Mouse (Mus musculus) CH12.LX (cell line): ENCODE results near the gene Them7. TPM values are rescaled to one million over a fixed set of nuclear protein-coding genes. Genes with fewer than 3 reads are reported as not detected.

ENCODE experiments used
- DNase-seq: peaks from one replicate; pipeline ENCODE4 v3.0.0-alpha.2; 2013; ENCODE audit errors: extremely low read depth
- H3K27ac ChIP-seq: 2 replicates; pipeline ENCODE4 v1.5.1; 2012; ENCODE audit warnings: low read depth, mild to moderate bottlenecking, control low read depth, moderate library complexity; ENCODE audit not compliant: insufficient read depth
- H3K27me3 ChIP-seq: replicated peaks from 2 replicates; pipeline ENCODE3; 2012; ENCODE audit warnings: inconsistent platforms
- H3K36me3 ChIP-seq, 2 experiments: replicated peaks in 1 of 2; 2 replicates each; pipeline versions ENCODE3 to v1.6.1; 2012; ENCODE audit warnings: inconsistent platforms in 1 of 2, low read length in 1 of 2, mild to moderate bottlenecking in 1 of 2, mixed read lengths in 1 of 2, moderate library complexity in 1 of 2; ENCODE audit not compliant: control insufficient read depth in 1 of 2, insufficient read depth in 1 of 2
- H3K4me1 ChIP-seq, 2 experiments: 2 replicates each; pipeline ENCODE4 v1.6.1; 2012; ENCODE audit warnings: inconsistent platforms in 1 of 2, moderate library complexity in 1 of 2; ENCODE audit not compliant: insufficient read depth in 2 of 2, control insufficient read depth in 1 of 2
- H3K4me2 ChIP-seq: 2 replicates; pipeline ENCODE4 v1.6.1; 2012; ENCODE audit warnings: low read depth, mild to moderate bottlenecking, control low read depth; ENCODE audit not compliant: poor library complexity, insufficient read depth, severe bottlenecking
- H3K4me3 ChIP-seq, 3 experiments: fragments of 150-350 bp in 1 of 3; sonication (generic) in 1 of 3; replicated peaks in 1 of 3; 2 replicates each; pipeline versions ENCODE3 to v1.5.1; 2011 to 2012; ENCODE audit warnings: low read depth in 2 of 3, low read length in 2 of 3, mild to moderate bottlenecking in 2 of 3, moderate library complexity in 2 of 3, control low read depth in 1 of 3, improper control_type of control experiment in 1 of 3, inconsistent platforms in 1 of 3, mixed read lengths in 1 of 3; ENCODE audit not compliant: poor library complexity in 1 of 3
- H3K79me2 ChIP-seq: replicated peaks from 2 replicates; pipeline ENCODE4 v1.6.1; 2012; ENCODE audit warnings: mild to moderate bottlenecking, moderate library complexity; ENCODE audit not compliant: control insufficient read depth, poor library complexity, insufficient read depth, severe bottlenecking; ENCODE audit errors: extremely low read depth
- H3K9ac ChIP-seq: 2 replicates; pipeline ENCODE4 v1.6.1; 2012; ENCODE audit warnings: low read depth, mild to moderate bottlenecking, control low read depth, moderate library complexity; ENCODE audit not compliant: insufficient read depth
- H3K9me3 ChIP-seq: replicated peaks from 2 replicates; pipeline ENCODE3; 2012; ENCODE audit warnings: low read length, inconsistent platforms, mixed read lengths
- CHD2 ChIP-seq: IDR thresholded peaks from 2 replicates; pipeline ENCODE4 v1.6.1; 2011; ENCODE audit warnings: low read length, improper control_type of control experiment
- CTCF ChIP-seq, 2 experiments: IDR thresholded peaks in 1 of 2; conservative IDR thresholded peaks in 1 of 2; 2 replicates each; pipeline ENCODE4 v1.5.1; 2011 to 2012; ENCODE audit warnings: low read depth in 2 of 2, low read length in 2 of 2, improper control_type of control experiment in 1 of 2, inconsistent platforms in 1 of 2, mild to moderate bottlenecking in 1 of 2, moderate library complexity in 1 of 2
- E2F4 ChIP-seq: IDR thresholded peaks from 2 replicates; pipeline ENCODE4 v1.6.1; 2011; ENCODE audit warnings: low read depth, low read length, improper control_type of control experiment; ENCODE audit not compliant: insufficient replicate concordance
- ELF1 ChIP-seq: IDR thresholded peaks from 2 replicates; pipeline ENCODE4 v1.6.1; 2014; ENCODE audit warnings: low read depth, mild to moderate bottlenecking, inconsistent platforms, low read length, improper control_type of control experiment
- EP300 ChIP-seq: IDR thresholded peaks from 2 replicates; pipeline ENCODE4 v1.6.1; 2011; ENCODE audit warnings: low read length, improper control_type of control experiment
- ETS1 ChIP-seq: conservative IDR thresholded peaks from 2 replicates; pipeline ENCODE4 v1.6.1; 2012; ENCODE audit warnings: low read depth, mild to moderate bottlenecking, inconsistent platforms, low read length, improper control_type of control experiment, moderate library complexity
- HCFC1 ChIP-seq: IDR thresholded peaks from 2 replicates; pipeline ENCODE4 v1.6.1; 2012; ENCODE audit warnings: low read depth, mild to moderate bottlenecking, inconsistent platforms, low read length, improper control_type of control experiment
- JUND ChIP-seq: conservative IDR thresholded peaks from 2 replicates; pipeline ENCODE4 v1.6.1; 2011; ENCODE audit warnings: low read depth, low read length, improper control_type of control experiment
- MAFK ChIP-seq: IDR thresholded peaks from 2 replicates; pipeline ENCODE4 v1.6.1; 2011; ENCODE audit warnings: low read length, improper control_type of control experiment; ENCODE audit not compliant: insufficient replicate concordance
- MAZ ChIP-seq: IDR thresholded peaks from 2 replicates; pipeline ENCODE4 v1.6.1; 2012; ENCODE audit warnings: low read depth, mild to moderate bottlenecking, inconsistent platforms, low read length, improper control_type of control experiment, moderate library complexity
- MEF2A ChIP-seq: IDR thresholded peaks from 2 replicates; pipeline ENCODE4 v1.6.1; 2014; ENCODE audit warnings: low read depth, mild to moderate bottlenecking, inconsistent platforms, low read length, improper control_type of control experiment, borderline replicate concordance
- MXI1 ChIP-seq: IDR thresholded peaks from 2 replicates; pipeline ENCODE4 v1.6.1; 2011; ENCODE audit warnings: mild to moderate bottlenecking, low read depth, low read length, improper control_type of control experiment
- NELFE ChIP-seq: IDR thresholded peaks from 2 replicates; pipeline ENCODE4 v1.6.1; 2011; ENCODE audit warnings: low read depth, low read length, improper control_type of control experiment
- NRF1 ChIP-seq: IDR thresholded peaks from 2 replicates; pipeline ENCODE4 v1.6.1; 2014; ENCODE audit warnings: low read depth, mild to moderate bottlenecking, inconsistent platforms, low read length, improper control_type of control experiment, moderate library complexity
- POLR2AphosphoS2 ChIP-seq: IDR thresholded peaks from 2 replicates; pipeline ENCODE4 v1.6.1; 2011; ENCODE audit warnings: low read depth, low read length, improper control_type of control experiment
- RCOR1 ChIP-seq: conservative IDR thresholded peaks from 2 replicates; pipeline ENCODE4 v1.6.1; 2012; ENCODE audit warnings: low read depth, mild to moderate bottlenecking, inconsistent platforms, low read length, improper control_type of control experiment
- TBP ChIP-seq: conservative IDR thresholded peaks from 2 replicates; pipeline ENCODE4 v1.6.1; 2011; ENCODE audit warnings: low read depth, low read length, improper control_type of control experiment
- TCF12 ChIP-seq: IDR thresholded peaks from 2 replicates; pipeline ENCODE4 v1.6.1; 2014; ENCODE audit warnings: low read depth, mild to moderate bottlenecking, inconsistent platforms, low read length, improper control_type of control experiment
- UBTF ChIP-seq: IDR thresholded peaks from 2 replicates; pipeline ENCODE4 v1.6.1; 2012; ENCODE audit warnings: low read depth, mild to moderate bottlenecking, inconsistent platforms, low read length, improper control_type of control experiment, moderate library complexity
- USF2 ChIP-seq: conservative IDR thresholded peaks from 2 replicates; pipeline ENCODE4 v1.6.1; 2011; ENCODE audit warnings: low read depth, low read length, improper control_type of control experiment
- ZKSCAN1 ChIP-seq: IDR thresholded peaks from 2 replicates; pipeline ENCODE4 v1.6.1; 2012; ENCODE audit warnings: low read depth, inconsistent platforms, low read length, improper control_type of control experiment, borderline replicate concordance
- ZMIZ1 ChIP-seq: IDR thresholded peaks from 2 replicates; pipeline ENCODE4 v1.6.1; 2012; ENCODE audit warnings: low read depth, mild to moderate bottlenecking, inconsistent platforms, low read length, improper control_type of control experiment
- dilution Hi-C: fragments of 300-500 bp; cut with MboI; formaldehyde crosslinking; loops from 2 replicates; pipeline ENCODE4 v1.14.3; 2020; ENCODE audit warnings: low sequenced_read_pairs; ENCODE audit not compliant: extremely low pct_unique_long_range_greater_than_20kb, extremely low pct_ligation_motif_present
- in situ Hi-C: fragments of 300-500 bp; cut with MboI; formaldehyde crosslinking; loops from 3 replicates; pipeline ENCODE4 v1.14.3; 2019; ENCODE audit warnings: low sequenced_read_pairs, low pct_ligation_motif_present, low pct_unique_long_range_greater_than_20kb, mixed read lengths
- polyA plus RNA-seq: library from polyadenylated mRNA; unstranded; fragments of >175 nt; gene quantifications from 2 replicates; pipeline ENCODE4 v1.2.1, GENCODE M21; 2012; ENCODE audit warnings: low read depth; ENCODE audit not compliant: insufficient read length
- total RNA-seq, 2 experiments: library from RNA; depleted of rRNA; stranded (reverse); fragments of 300-350 nt in 1 of 2; fragments of >200 nt in 1 of 2; gene quantifications; 2 replicates each; pipeline ENCODE4 v1.2.3; 2012 to 2014

The Them7 gene
- total and polyA plus RNA-seq, 3 experiments, result not detected

GRCm38 (mm10) chr2:105212839-105213238, 11.3 kb upstream of the Them7 start:
- H3K79me2 ChIP-seq, result no peaks in the 10 kb centered on the region
- H3K27ac ChIP-seq, result no peak overlapping the region
- no peak overlapping the region for H3K4me2 ChIP-seq
- H3K4me3 ChIP-seq, result no peak overlapping the region
- TF ChIP-seq ZMIZ1, result no peak
- TF ChIP-seq MAFK, result no peak
- TF ChIP-seq RCOR1, result no peak
- no peak for TF ChIP-seq NELFE
- TF ChIP-seq TCF12, result no peak
- no peak for TF ChIP-seq ZKSCAN1
- no peak for TF ChIP-seq NRF1
- no peak for TF ChIP-seq E2F4
- no peak for TF ChIP-seq POLR2AphosphoS2
- no peak for TF ChIP-seq UBTF
- no peak for TF ChIP-seq ETS1
- no peak for TF ChIP-seq USF2
- TF ChIP-seq JUND, result no peak
- no peak for TF ChIP-seq EP300
- TF ChIP-seq TBP, result no peak
- no peak for TF ChIP-seq MXI1
- no peak for TF ChIP-seq HCFC1
- no peak for TF ChIP-seq MEF2A
- TF ChIP-seq CTCF (conservative IDR thresholded peaks at IDR 0.05 in 1 of 2, IDR thresholded peaks at IDR 0.05 in 1 of 2; ENCODE audit: low read depth in 2 of 2, low read length in 2 of 2), result no peak
- no peak for TF ChIP-seq ELF1
- peaks cover 4% of the 10 kb centered on the region for H3K27me3 ChIP-seq
- H3K9ac ChIP-seq, result no peak overlapping the region
- DNase-seq, result no peak
- H3K4me1 ChIP-seq, result no peaks in the 10 kb centered on the region
- in situ Hi-C loops (no loop called here), dilution Hi-C loops (no loop called here)
- H3K9me3 ChIP-seq, result no peaks in the 10 kb centered on the region
- no peaks in the 10 kb centered on the region for H3K36me3 ChIP-seq

- no peak for DNase-seq
- Histone ChIP-seq H3K4me2 (no peak overlapping the region; the same call in 1 of the 2 replicates), H3K4me1 (no peaks in the 10 kb centered on the region), H3K79me2 (no peaks in the 10 kb centered on the region), H3K9me3 (no peaks in the 10 kb centered on the region), H3K36me3 (no peaks in the 10 kb centered on the region), H3K27me3 (peaks cover 4% of the 10 kb centered on the region), H3K4me3 (no peak overlapping the region), H3K9ac (no peak overlapping the region), H3K27ac (no peak overlapping the region)
- dilution Hi-C loops (no loop called here), in situ Hi-C loops (no loop called here)
- TF ChIP-seq ZKSCAN1, result no peak
- TF ChIP-seq MXI1, result no peak
- no peak for TF ChIP-seq CHD2
- TF ChIP-seq JUND, result no peak
- no peak for TF ChIP-seq RCOR1
- no peak for TF ChIP-seq MAZ
These were observed 8.2 kb upstream of the Them7 start for GRCm38 (mm10) chr2:105215914-105216313.
